Mouse (Mus musculus): ENCODE results near the gene Bcl2l12.

The Bcl2l12 gene

GRCm38 (mm10) chr7:44986879-44987718, 11.4 kb downstream of the Bcl2l12 start:
- DNase-seq (ENCODE audit: low read depth, low spot score): no peak

GRCm38 (mm10) chr7:44986192-44986878, 12.2 kb downstream of the Bcl2l12 start, which contains the start of gene Prmt1:
TSS of gene Prmt1 (minus strand) at chr7:44986568.
- DNase-seq (ENCODE audit: low read depth, low spot score): peak; percentile 100

GRCm38 (mm10) chr7:44985595-44986191, 12.8 kb downstream of the Bcl2l12 start:
- DNase-seq (ENCODE audit: low read depth, low spot score): peak; percentile 56

- DNase-seq (ENCODE audit: low read depth, low spot score): peak; percentile 44
Observed at GRCm38 (mm10) chr7:44984833-44985164, 13.7 kb downstream of the Bcl2l12 start.

GRCm38 (mm10) chr7:44983944-44984832, 14.3 kb downstream of the Bcl2l12 start:
- peak; percentile 82 for DNase-seq (ENCODE audit: low read depth, low spot score)

- peak; percentile 71 for DNase-seq (ENCODE audit: low read depth, low spot score)
Observed at GRCm38 (mm10) chr7:44983085-44983484, 15.4 kb downstream of the Bcl2l12 start.

- DNase-seq (ENCODE audit: low read depth, low spot score): no peak
Observed at GRCm38 (mm10) chr7:44981539-44981938, 17.0 kb downstream of the Bcl2l12 start.

GRCm38 (mm10) chr7:44978300-44978699, 20.2 kb downstream of the Bcl2l12 start:
- no peak for DNase-seq (ENCODE audit: low read depth, low spot score)

GRCm38 (mm10) chr7:44975117-44975419, 23.4 kb downstream of the Bcl2l12 start:
- no peak for DNase-seq (ENCODE audit: low read depth, low spot score)

- DNase-seq (ENCODE audit: low read depth, low spot score): no peak
Observed at GRCm38 (mm10) chr7:44974383-44975116, 24.0 kb downstream of the Bcl2l12 start, which contains the start of gene Cpt1c. TSS of gene Cpt1c (minus strand) at chr7:44974851.

- no peak for DNase-seq (ENCODE audit: low read depth, low spot score)
Observed at GRCm38 (mm10) chr7:44973415-44974130, 24.9 kb downstream of the Bcl2l12 start.

GRCm38 (mm10) chr7:44971142-44971541, 27.4 kb downstream of the Bcl2l12 start:
- DNase-seq (ENCODE audit: low read depth, low spot score): no peak

GRCm38 (mm10) chr7:44970231-44970691, 28.3 kb downstream of the Bcl2l12 start:
- DNase-seq (ENCODE audit: low read depth, low spot score): peak; percentile 85

- no peak for DNase-seq (ENCODE audit: low read depth, low spot score)
Observed at GRCm38 (mm10) chr7:44966638-44967037, 31.9 kb downstream of the Bcl2l12 start.

- DNase-seq (ENCODE audit: low read depth, low spot score): no peak
Observed at GRCm38 (mm10) chr7:44965975-44966374, 32.5 kb downstream of the Bcl2l12 start.

- no peak for DNase-seq (ENCODE audit: low read depth, low spot score)
Observed at GRCm38 (mm10) chr7:44964990-44965389, 33.5 kb downstream of the Bcl2l12 start.

- DNase-seq (ENCODE audit: low read depth, low spot score): no peak
Observed at GRCm38 (mm10) chr7:44962831-44963230, 35.7 kb downstream of the Bcl2l12 start.

GRCm38 (mm10) chr7:44962337-44962736, 36.2 kb downstream of the Bcl2l12 start:
- DNase-seq (ENCODE audit: low read depth, low spot score): no peak

GRCm38 (mm10) chr7:44960512-44960910, 38.0 kb downstream of the Bcl2l12 start:
- DNase-seq (ENCODE audit: low read depth, low spot score): no peak

GRCm38 (mm10) chr7:44959874-44960511, 38.5 kb downstream of the Bcl2l12 start:
- no peak for DNase-seq (ENCODE audit: low read depth, low spot score)

All from skeletal muscle tissue, adult 2 months (tissue).